Mouse (Mus musculus): ENCODE data around the gene Atp6v0a2.

Gene Atp6v0a2

GRCm38 (mm10) chr5:124637300-124637699 is 8.9 kb downstream of the Atp6v0a2 start:
- DNase-seq, result peak in 1 of 2 experiments; percentile 15

GRCm38 (mm10) chr5:124637836-124638235 is 9.5 kb downstream of the Atp6v0a2 start:
- no peak for DNase-seq

GRCm38 (mm10) chr5:124713741-124714140 is 85.4 kb downstream of the Atp6v0a2 start:
- no peak for DNase-seq

GRCm38 (mm10) chr5:124715135-124715534 is 86.8 kb downstream of the Atp6v0a2 start:
- no peak for DNase-seq

- no peak for DNase-seq
These were observed 89.6 kb downstream of the Atp6v0a2 start for GRCm38 (mm10) chr5:124717969-124718368.

- DNase-seq, result no peak
These were observed 90.0 kb downstream of the Atp6v0a2 start for GRCm38 (mm10) chr5:124718396-124718795.

- no peak for DNase-seq
These were observed 94.7 kb downstream of the Atp6v0a2 start for GRCm38 (mm10) chr5:124723125-124723524.

- DNase-seq, result peak; percentile 38 to 55
These were observed 96.6 kb downstream of the Atp6v0a2 start, which contains the start of gene Dnah10 for GRCm38 (mm10) chr5:124724997-124725396. TSS of gene Dnah10 (plus strand) at chr5:124725085.

GRCm38 (mm10) chr5:124729662-124730206 is 101.4 kb downstream of the Atp6v0a2 start:
- DNase-seq, result no peak

- no peak for DNase-seq
These were observed 105.6 kb downstream of the Atp6v0a2 start for GRCm38 (mm10) chr5:124733961-124734360.

- DNase-seq, result no peak
These were observed 113.7 kb downstream of the Atp6v0a2 start for GRCm38 (mm10) chr5:124741898-124742599.

- DNase-seq, result no peak
These were observed 115.5 kb downstream of the Atp6v0a2 start for GRCm38 (mm10) chr5:124743841-124744240.

GRCm38 (mm10) chr5:124746220-124746619 is 117.8 kb downstream of the Atp6v0a2 start:
- no peak for DNase-seq

- no peak for DNase-seq
These were observed 119.9 kb downstream of the Atp6v0a2 start for GRCm38 (mm10) chr5:124748296-124748695.

- DNase-seq, result no peak
These were observed 123.3 kb downstream of the Atp6v0a2 start for GRCm38 (mm10) chr5:124751656-124752055.

- peak in 1 of 2 experiments; percentile 30 for DNase-seq
These were observed 132.6 kb downstream of the Atp6v0a2 start for GRCm38 (mm10) chr5:124761011-124761410.

GRCm38 (mm10) chr5:124761787-124762186 is 133.4 kb downstream of the Atp6v0a2 start:
- no peak for DNase-seq
